Mouse (Mus musculus) G1E (cell line): Measurements from ENCODE around the gene Anapc7.

Experiments used
- CTCF ChIP-seq: IDR thresholded peaks from 2 replicates; pipeline ENCODE4 v1.5.1; 2012; ENCODE audit warnings: low read depth, low read length, inconsistent platforms, mixed read lengths
- TAL1 ChIP-seq: conservative IDR thresholded peaks from 2 replicates; pipeline ENCODE4 v1.6.1; 2012; ENCODE audit warnings: low read depth, low read length, inconsistent platforms, mixed read lengths

DNA sequence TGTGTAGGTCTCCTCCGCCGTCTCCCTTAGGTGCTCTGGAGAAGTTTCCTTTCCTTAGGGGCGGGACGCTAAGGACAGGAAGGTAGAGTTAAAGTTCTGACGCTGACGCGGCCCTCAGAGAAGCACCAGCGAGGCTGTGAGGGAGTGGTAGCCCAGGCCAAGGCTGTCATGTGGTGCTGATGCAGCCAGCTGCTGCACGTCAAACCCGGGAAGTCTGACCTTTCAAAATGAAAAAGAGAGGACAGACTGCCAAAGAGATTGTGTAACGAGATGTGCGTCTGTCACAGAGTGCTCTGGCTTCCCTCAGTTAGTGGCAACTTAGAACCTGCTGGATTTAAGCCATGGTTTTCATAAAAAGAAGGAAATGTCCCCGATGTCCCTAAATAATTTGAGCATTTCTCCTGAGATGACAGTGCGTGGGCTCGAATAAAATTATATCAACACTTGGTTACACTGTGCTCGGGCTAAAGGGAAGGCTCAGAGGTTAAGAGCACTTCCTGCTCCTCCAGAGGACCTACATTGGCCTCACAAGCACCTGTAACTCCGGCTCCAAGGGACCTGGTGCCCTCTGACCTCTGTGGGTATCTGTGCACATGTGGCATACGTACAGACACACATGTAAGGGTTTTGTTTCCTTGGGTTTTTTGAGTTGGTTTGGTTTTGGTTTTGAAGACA lies 20.7 kb upstream of the Anapc7 start:
- TF ChIP-seq TAL1 (no peak), CTCF (no peak)
